Mouse (Mus musculus): ENCODE data around the gene Eppin.
A peak's percentile ranks its signal among the peaks of the same experiment; 100 is the strongest.
"Not testable (repeated sequence)": the region's sequence is repeated elsewhere in the genome, so short reads cannot be mapped to it uniquely, and the experiment has no call there.

Eppin gene

DNA sequence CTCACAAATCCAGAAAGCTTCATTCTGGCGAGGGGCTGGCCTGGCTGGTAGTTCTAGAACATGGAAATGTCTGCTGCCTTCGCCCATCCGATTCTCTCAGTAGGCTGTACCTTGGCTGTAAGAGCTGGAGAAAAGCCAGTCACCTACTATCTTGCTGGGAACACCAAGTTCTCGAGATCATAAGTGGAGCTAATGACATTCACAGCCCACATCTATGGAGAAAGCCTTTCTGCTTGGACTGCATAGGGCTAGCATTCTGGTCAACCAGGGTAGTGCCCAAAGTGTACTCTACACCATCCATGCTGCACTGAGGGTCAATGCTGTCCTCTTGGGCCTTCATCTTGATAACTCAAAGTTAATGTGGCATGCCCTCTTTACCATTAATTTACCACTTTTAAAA lies at the start of gene Eppin:
Eppin (minus strand) TSS at position 101 of the 400 bp plus-strand sequence.
- DNase-seq, result no peak

DNA sequence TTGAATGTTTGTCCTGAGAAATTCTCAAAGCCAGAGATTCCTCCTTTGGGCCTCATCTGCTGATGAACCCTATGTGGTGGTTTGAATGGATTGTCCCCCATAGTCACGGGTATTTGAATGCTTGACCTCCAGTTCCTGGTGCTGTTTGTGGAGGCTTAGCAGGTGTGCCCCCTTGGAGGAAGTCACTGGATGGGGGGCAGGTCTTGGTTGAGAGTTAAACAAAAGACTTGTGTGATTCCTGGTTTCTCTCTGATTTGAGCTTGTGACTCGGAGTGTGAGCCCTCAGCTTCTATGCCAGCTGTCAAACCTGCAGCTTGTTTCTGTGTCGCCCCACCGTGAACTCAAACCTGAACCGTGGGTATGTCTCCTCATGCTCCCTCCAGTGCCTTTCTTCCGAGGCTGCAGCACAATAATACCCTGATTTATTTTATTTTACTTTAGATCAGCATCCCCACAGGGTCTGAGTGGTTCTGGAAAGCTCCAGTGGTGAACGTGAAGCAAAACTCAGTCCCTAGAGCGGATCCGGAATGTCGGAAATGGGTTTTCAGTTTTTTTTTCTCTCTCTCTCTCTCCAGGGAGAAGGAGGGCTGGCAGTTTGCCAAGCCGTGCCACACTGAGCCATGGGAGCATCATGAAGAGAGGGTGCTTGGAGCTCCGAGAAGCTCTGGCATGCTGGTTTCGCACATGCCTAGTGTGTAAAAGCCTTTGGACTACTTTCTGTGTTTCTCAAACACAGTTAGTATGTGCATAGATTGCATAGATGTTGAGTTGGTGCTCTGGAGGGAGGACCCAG lies 48.7 kb upstream of the Eppin start:
- no peak for DNase-seq

DNA sequence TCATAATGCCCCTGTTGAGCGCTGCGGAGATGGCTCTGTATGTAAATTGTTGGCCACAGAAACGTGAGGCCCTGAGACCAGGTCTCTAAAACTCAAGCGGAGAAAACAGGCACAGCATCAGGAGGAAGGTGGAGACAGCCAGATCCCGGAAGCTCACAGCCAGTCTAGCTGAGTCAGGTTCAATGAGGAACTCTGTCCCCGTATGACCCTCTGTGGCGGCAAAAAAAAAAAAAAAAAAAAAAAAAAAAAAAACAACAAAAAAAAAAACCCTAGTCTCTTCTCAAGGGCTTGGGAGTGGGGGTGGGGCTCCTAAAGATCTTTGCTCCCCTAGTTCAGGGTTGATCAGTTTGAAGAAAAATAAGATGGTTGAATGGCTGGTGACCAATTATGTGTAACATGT lies 47.7 kb upstream of the Eppin start:
- peak in 1 of 2 experiments; percentile 4 for DNase-seq

DNA sequence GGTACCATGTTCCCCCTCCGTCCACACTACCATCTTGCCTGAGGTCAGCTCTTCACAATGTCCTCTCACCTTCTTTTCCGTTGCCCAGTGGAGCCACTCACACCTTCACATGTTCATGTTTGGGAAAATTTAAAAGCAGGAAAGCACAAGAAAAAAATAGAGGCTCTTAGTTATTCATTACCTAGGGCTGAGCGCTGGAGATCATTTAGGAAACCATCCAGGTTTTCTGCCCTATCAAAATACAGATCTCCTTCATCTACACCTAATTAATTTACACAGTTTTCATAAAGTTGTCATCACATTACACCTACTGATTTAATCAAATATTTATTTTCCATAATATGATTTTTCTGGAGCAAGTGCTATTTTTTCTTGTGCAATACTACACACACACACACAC lies 45.3 kb upstream of the Eppin start, which contains the start of gene Wfdc16:
Wfdc16 (minus strand) TSS at position 101 of the 400 bp plus-strand sequence.
- DNase-seq, result no peak

DNA sequence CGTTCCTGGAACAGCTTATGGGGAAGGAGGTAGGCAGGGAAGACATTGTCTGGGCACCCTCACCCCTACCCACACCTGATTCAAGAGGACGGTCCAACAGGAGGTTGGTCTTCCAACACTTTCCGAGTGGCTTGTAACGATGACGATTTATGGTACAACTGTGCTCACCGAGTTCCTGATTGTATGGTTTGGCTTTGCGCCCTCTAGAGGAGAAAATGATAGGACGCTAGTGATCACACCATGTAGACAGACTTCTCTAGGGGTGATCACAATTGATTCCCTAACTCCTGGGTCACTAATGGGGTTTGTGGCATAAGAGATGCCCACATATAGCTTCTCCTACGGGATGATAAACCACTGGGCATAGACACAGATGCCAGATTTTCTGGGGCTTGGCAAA lies 41.9 kb upstream of the Eppin start:
- peak; percentile 3 to 17 for DNase-seq

DNA sequence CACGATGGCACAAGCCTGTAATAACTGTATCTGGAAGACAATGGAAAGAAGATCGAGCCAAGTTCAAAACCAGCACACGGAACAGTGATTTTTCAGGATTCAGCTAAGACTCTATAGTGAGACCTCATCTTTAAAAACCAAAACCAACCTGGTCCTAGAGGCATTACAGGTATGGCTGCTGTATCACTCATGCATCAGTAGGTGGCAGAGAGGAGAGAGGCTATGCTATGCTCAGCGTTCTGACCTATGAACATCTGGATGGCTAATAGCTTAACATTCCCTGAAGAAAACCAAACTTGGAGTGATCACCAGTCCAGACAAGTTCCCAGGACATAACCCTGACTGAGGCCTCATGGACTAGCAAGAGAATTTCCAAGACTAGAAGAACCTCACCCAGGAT lies 28.4 kb upstream of the Eppin start:
- no peak for DNase-seq

DNA sequence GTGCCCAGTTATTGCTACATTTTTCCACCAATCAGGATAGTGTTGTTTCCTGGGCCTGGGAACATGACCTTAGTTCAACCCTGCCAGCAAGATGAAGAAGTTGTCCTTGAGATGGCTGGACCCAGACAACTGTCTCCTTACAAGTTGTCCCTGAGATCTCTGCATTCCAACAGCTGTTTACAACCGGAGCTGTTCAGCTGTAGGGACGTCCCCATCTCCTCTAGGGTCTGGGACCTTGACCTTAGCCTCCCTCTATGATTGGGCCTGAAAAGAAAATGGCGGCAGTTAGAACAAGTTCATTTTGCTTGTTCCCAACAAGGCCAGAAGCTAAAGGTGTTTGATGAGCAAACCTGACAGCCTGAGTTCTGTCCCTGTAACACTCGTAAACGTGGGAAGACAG lies 25.7 kb upstream of the Eppin start:
- no peak for DNase-seq

DNA sequence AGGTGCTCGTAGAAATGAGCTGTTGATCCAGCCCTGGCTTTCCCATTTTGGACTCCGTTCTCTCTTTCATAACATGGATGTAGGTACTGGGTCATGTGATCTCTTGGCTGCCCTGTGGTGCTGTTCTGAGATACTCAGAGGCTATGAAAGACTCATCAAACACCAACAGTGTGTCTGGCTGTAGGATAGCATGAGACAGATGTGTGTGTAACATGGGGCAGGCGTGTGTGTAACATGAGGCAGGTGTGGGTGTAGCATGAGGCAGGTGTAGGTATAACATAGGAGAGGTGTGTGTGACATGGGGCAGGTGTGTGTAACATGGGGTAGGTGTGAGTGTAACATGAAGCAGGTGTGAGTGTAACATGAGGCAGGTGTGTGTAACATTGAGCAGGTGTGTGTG lies 22.0 kb upstream of the Eppin start:
- DNase-seq, result no peak

DNA sequence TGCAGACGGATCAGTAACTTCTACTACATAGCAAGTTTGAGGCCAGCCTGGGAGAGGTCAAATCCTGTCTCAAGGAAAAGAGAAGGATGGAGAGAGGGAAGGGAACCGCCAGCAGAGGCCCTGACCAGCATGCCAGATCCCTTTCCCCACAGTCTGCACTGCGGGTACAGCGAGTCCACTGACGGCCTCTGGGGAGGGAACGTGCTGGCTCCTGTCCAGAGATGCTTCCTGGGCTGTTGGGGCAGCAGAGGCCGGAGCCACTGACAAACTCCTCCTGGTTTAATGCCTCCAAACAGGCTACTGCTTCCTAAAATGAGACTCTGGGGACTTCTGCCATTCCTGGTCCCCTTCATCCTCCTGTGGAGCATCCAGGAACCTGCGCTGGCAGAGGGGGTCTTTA lies 20.1 kb upstream of the Eppin start, which contains the start of the genes Wfdc6b and Wfdc8:
Wfdc6b (plus strand) TSS at position 52 of the 400 bp plus-strand sequence.
Wfdc8 (minus strand) TSS at position 156 of the 400 bp plus-strand sequence.
- not testable (repeated sequence) for DNase-seq

DNA sequence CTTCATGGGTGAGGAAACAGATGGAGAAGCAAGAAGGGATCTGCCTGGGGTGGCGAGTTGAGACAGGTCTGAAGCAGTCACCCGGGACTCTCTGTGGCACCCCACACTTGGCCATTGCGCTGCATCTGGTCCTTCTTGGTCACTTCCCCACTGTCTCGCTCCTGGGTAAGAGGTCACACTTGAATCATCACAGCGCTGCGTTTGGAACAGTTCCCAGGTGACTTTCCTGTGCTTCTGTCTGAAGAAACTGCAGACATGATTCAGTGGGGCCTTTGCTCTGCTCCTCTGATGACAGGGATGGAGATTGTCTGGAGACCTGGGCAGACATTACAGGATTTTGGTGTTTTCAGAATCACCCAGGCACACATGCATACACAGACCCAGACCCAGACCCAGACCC lies 15.4 kb upstream of the Eppin start:
- DNase-seq, result no peak

DNA sequence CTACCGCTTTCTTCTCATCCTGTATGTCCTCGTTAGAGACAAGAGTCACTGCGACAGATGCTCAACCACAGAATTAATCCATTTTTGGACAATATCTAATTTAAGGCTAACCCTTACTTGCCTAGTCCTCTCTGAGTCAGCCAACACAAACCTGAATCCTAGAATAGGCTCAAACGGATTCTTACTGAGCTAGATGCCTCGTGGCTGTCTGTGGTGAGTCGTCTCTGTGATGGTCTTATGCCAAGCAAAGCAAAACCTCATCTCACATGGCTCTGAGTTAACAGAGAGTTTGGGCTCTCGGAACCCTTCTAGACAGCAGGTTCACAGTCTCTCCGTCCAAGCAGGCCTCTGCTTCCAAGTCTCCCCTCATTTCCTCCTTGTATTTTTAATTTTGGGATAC lies 11.0 kb upstream of the Eppin start:
- DNase-seq, result no peak

DNA sequence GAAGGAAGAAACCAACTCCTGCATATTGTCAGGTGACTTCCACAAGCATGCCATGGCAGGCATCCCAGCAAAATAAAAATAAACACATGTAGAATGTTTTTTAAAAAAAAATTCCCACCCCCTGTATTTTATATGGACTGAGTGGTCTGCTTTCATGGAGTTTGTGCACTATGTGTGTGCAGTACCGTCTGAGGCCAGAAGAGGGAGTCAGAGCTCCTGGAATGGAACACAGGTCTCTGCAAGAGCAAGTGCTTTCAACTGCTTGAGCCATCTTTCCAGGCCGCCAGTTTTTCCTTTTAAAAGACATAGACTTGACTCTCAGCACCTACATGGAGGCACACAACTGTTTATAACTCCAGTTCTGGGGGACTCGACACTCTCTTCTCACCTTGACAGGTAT lies 10.1 kb upstream of the Eppin start:
- no peak for DNase-seq

DNA sequence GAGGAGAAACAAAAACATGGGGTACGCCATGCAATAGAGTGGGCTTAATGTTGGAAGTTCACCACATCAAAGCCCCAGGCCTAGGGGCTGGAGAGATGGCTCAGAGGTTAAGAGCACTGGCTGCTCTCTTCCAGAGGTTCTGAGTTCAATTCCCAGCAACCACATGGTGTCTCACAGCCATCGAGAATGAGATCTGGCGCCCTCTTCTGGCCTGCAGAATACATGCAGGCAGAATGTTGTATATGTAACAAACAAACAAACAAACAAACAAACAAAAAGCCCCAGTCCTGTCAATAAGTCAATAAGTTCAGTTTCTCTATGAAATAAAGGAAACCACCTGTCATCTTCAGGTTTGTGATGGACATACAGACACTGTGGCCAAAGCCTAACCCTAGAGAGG lies 6.8 kb upstream of the Eppin start:
- DNase-seq, result no peak

DNA sequence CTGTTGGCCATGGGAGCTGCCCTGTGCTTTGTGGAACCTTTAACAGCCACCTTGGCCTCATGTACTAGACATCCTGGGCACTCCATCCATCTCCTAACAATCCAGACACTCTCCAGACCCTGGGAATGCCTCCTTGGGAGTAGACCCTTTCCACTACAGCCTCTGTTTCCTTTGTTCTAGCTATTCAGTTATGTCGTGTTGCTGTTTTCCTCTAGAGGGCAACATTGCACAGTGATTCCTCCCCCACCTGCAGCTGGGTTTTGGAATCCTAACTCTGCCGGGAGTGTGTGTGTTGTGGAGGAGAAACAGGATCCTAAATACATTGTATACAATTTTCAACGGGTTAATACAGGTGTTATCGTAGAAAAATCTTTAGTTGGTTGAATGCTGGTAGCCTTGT lies 1.4 kb downstream of the Eppin start:
- DNase-seq, result no peak

DNA sequence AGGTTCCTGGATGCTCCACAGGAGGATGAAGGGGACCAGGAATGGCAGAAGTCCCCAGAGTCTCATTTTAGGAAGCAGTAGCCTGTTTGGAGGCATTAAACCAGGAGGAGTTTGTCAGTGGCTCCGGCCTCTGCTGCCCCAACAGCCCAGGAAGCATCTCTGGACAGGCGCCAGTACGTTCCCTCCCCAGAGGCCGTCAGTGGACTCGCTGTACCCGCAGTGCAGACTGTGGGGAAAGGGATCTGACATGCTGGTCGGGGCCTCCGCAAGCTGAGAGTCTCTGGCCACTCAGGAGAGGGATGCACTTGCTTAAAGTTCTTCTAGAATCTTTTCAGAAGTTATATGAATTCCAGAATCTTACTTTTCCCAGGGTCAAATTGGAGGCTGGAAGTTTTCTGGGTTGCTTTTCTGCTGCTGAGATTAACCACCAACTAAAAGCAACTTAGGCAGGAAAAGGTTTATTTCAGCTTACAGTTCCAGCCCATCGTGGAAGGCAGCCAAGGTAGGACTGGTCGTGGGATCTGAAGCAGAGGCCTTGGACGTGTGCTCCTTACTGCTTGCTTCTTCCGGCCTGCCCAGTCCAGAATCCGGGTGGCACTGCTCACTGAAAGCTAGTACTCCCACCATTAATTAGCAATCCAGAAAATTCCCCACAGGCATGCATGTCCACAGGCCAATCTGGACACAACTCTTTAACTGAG lies 8.2 kb downstream of the Eppin start, which contains the start of gene Wfdc6a:
Wfdc6a (minus strand) TSS at position 423 of the 701 bp plus-strand sequence.
- not testable (repeated sequence) for DNase-seq

DNA sequence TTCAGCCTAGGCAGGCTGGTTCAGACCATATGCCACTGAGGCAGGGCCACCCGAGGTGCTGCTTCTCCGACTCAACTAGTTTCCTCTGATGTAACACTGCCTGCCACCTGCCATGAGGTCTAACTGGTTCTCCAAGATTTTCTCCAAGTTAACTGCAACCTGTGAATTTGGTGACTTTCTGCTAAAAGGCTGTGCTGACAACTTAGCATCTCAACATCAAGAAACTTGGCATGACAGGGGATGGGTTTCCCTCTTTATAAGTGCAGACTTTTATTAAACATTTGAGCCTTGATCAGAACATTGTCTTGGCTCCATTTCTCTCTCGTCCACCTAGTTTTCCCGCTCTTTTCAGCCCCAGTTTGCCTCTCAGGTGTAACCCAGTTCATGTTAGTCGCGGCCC lies 20.0 kb downstream of the Eppin start, which contains the start of gene Spint3:
Spint3 (minus strand) TSS at position 101 of the 400 bp plus-strand sequence.
- not testable (repeated sequence) for DNase-seq

DNA sequence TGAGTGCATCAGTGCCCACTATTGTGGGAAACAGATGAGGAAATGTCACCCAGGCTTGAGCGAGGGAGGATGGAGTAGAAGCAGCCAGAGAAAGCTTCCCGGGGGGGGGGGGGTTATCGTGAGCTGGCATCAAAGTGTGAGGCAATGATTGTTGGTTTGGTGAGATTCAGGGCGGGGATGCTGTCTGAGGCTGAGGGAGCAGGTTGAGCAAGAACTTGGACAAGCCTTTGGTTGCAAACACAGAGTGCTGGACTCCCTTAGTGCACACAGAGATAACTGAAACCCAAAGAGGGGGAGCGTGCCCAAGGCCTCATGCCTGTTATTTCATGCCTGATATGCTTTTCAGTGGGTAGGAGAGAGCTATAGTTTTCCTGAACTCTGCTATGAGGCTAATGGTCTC lies 25.9 kb downstream of the Eppin start:
- DNase-seq, result no peak

DNA sequence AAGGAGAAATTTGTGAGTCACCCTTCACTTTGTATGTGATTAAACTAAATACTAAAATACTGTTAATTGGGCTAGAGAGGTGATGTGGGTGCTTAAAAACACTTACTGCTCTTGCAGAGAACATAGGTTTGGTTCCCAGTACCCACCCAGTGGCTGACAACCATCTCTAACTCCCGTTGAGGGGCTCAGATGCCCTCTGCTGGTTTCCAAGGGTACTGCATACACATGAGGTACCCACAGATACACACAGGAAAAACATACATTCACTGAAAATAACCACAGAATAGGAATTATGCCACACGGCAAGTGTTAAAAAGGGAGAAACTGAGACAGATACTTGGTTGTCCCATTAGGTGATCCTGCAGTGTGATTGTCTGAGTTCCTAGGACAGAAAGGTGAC lies 26.4 kb downstream of the Eppin start:
- no peak for DNase-seq

DNA sequence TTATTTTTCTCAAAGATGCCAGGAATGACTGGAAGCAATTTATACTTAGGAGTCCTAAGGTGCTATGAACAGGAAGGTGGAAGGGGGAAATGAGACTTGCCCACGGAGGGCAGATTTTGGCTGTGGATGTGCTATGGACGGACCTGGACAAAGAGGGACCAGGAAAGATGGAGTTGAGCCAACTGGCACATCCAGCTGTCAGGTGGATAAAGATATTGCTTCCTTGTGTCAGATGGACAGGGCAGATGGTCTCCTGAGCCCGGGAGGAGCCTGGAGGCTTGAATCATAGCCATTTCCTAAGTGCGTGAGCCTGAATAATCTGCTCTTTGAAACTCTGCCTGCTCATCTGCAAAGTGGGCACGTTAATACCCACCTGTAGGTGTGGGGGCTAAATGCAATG lies 29.0 kb downstream of the Eppin start:
- DNase-seq, result no peak

DNA sequence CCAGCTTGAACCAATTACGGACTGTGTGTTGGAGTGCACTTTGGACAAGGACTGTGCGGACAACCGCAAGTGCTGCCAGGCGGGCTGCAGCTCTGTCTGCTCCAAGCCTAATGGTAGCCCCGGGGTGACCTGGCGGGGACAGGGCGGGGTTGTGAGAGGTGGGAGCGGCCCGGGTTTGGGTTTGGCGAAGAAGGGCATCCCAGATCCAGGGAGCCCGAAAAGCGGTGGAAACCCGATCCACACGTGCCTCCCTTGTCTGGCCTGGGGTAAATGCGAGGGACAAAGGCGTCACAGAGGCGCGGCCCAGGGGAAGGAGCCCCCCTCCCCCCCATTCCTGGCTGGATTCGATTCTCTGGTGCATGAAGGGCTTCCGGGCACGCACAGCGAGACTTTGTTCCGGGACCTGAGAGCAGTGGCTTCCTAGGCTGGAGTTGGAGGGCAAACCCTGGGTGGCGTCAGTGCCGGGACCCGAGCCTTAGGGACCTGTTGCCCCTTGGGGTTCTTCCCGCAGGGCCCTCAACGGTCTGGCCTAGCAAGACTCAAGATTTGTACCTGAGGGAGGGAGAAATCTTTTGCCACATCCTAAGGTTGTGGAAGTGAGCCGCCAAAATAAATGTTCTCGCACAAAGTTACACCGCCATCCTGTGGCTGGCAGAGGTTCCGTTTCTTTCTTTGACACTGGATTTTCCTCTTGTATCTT lies 29.9 kb downstream of the Eppin start:
- DNase-seq, result peak; percentile 7 to 15

DNA sequence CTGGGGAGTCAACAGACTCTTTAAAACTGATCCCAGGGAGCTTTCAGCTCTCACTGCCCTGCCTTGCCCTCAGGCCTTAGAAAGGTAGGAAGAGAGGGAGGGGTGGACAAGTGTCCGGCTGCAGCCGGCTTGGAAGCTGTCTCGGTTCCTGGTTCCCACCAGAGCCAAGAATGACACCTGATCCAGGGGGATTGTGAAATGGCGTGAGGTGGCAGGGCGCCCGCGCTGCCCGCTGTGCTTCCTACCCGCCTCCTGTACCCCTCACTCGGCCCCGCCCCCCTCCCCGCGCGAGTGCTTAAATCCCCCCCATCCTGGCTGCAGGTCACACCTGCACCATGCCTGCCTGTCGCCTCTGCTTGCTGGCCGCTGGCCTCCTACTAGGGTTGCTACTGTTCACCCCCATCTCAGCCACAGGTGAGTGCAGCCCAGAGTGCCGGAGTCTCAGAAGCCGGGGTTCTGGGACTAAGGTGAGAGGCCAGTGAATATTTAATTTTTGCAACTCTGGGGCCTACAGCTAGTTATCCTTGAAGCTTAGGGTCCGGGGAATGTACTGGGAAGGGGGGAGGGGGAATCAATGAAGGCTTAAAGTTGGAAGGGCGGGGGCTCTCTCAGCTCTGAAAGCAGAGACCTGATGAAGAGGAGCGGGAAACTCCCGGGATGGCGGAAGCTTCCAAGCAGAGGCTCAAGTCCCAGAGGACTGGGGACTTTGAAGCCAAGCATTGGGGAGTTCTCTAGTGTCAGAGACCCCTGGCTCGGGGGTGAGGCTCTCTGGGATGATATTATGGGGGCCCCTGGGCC lies 30.8 kb downstream of the Eppin start, which contains the start of gene Wfdc2:
Wfdc2 (plus strand) TSS at position 23 of the 798 bp plus-strand sequence.
- no peak for DNase-seq

DNA sequence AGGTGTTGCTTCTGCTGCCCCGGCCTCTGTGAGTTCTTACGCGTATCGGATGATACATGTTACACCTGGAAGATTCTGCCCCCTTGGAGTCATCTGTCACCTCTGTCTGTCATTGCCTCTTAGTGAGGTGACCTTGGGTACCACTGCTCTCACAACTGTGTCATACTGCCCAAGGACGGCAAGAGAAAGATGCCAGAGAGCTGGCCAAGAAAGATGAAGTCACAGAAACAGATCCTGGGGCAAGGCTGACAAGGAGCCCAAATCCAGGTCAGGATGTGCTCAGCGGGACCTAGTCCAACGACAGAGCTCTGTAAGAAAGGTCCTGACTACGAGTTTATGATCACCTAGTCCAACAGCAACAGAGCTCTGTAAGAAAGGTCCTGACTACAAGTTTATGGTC lies 33.3 kb downstream of the Eppin start:
- no peak for DNase-seq
